Mouse (Mus musculus) heart, embryonic 16.5 days (tissue): ENCODE data around the gene Chd5. TPM values are rescaled to one million over a fixed set of nuclear protein-coding genes. Genes with fewer than 3 reads are reported as not detected.

Experiments
- ATAC-seq: fragments of 200-750 bp; cut with Nextera tagmentation; replicated peaks from 2 replicates; pipeline ENCODE4 v1.8.0; 2017; ENCODE audit warnings: moderate number of reproducible peaks; ENCODE audit not compliant: insufficient read depth, low FRiP score; ENCODE audit errors: extremely low read depth
- H3K27ac ChIP-seq: fragments of 300-500 bp; sonication (generic); 2 replicates; pipeline ENCODE4 v1.5.1; 2014; ENCODE audit warnings: mild to moderate bottlenecking, low read length, control low read depth, moderate library complexity
- H3K27me3 ChIP-seq: fragments of 300-500 bp; sonication (generic); 2 replicates; pipeline ENCODE4 v1.6.1; 2014; ENCODE audit warnings: low read length, mixed read lengths; ENCODE audit not compliant: control insufficient read depth, insufficient read depth
- H3K36me3 ChIP-seq: fragments of 300-500 bp; sonication (generic); 2 replicates; pipeline ENCODE4 v1.6.1; 2014; ENCODE audit not compliant: control insufficient read depth, insufficient read depth
- H3K4me1 ChIP-seq: fragments of 300-500 bp; sonication (generic); 2 replicates; pipeline ENCODE4 v1.6.1; 2014; ENCODE audit warnings: low read length, mixed read lengths; ENCODE audit not compliant: control insufficient read depth, insufficient read depth
- H3K4me2 ChIP-seq: fragments of 300-500 bp; sonication (generic); 2 replicates; pipeline ENCODE4 v1.6.1; 2014; ENCODE audit warnings: low read depth, mild to moderate bottlenecking, control low read depth, low read length
- H3K4me3 ChIP-seq: fragments of 300-500 bp; sonication (generic); 2 replicates; pipeline ENCODE4 v1.5.1; 2014; ENCODE audit warnings: mild to moderate bottlenecking, control low read depth, low read length
- H3K9ac ChIP-seq: fragments of 300-500 bp; sonication (generic); 2 replicates; pipeline ENCODE4 v1.6.1; 2014; ENCODE audit warnings: low read length, control low read depth
- H3K9me3 ChIP-seq: fragments of 300-500 bp; sonication (generic); replicated peaks from 2 replicates; pipeline ENCODE4 v1.6.1; 2016; ENCODE audit warnings: low read length; ENCODE audit not compliant: control insufficient read depth
- WGBS: fragments of 180-500 bp; shearing (Covaris S2); extraction: QIAGEN DNeasy Blood & Tissue Kit; methylation state at CpG from one replicate; pipeline ENCODE4 v1.1.7; 2014; 5-methylcytosine and 5-hydroxymethylcytosine counted together
- polyA plus RNA-seq: library from polyadenylated mRNA; unstranded; fragments of >200 nt; fragmentation: Nextera tagmentation; extraction: Ambion mirVana; gene quantifications from 2 replicates; pipeline ENCODE4 v1.2.1, GENCODE M21; 2015

Gene Chd5
- polyA plus RNA-seq, 1 experiment from 2014 or later, result 0.04 TPM

GRCm38 (mm10) chr4:152326543-152326942 lies 11.9 kb upstream of the Chd5 start:
- peaks cover 33% of the 10 kb centered on the region for H3K36me3 ChIP-seq
- peaks cover 19% of the 10 kb centered on the region for H3K4me1 ChIP-seq
- H3K9me3 ChIP-seq, result no peaks in the 10 kb centered on the region
- peak overlapping the region; percentile 83 for H3K4me3 ChIP-seq
- H3K27me3 ChIP-seq, result no peaks in the 10 kb centered on the region
- ATAC-seq, result no peak
- H3K9ac ChIP-seq, result peak overlapping the region; percentile 92
- peak overlapping the region; percentile 96 for H3K4me2 ChIP-seq
- 2% methylated on average over 11 of the region's 11 CpGs for WGBS
- H3K27ac ChIP-seq, result no peak overlapping the region

- H3K9me3 ChIP-seq, result no peaks in the 10 kb centered on the region
- peaks cover 19% of the 10 kb centered on the region for H3K4me1 ChIP-seq
- H3K27me3 ChIP-seq, result no peaks in the 10 kb centered on the region
- no peak overlapping the region for H3K4me2 ChIP-seq
- H3K4me3 ChIP-seq, result no peak overlapping the region
- peaks cover 44% of the 10 kb centered on the region for H3K36me3 ChIP-seq
- 79% methylated on average over 6 of the region's 6 CpGs for WGBS
- H3K27ac ChIP-seq, result no peak overlapping the region
- H3K9ac ChIP-seq, result no peak overlapping the region
- ATAC-seq, result no peak
Measured at GRCm38 (mm10) chr4:152328691-152329090, 9.8 kb upstream of the Chd5 start.

GRCm38 (mm10) chr4:152332952-152333351 lies 5.5 kb upstream of the Chd5 start:
- peak; percentile 47 for ATAC-seq
- WGBS, result 40% methylated on average over 2 of the region's 2 CpGs
- H3K9me3 ChIP-seq, result no peaks in the 10 kb centered on the region
- no peak overlapping the region for H3K4me3 ChIP-seq
- H3K9ac ChIP-seq, result no peak overlapping the region
- peaks cover 60% of the 10 kb centered on the region for H3K36me3 ChIP-seq
- no peak overlapping the region for H3K27ac ChIP-seq
- H3K27me3 ChIP-seq, result peaks cover 12% of the 10 kb centered on the region
- H3K4me2 ChIP-seq, result no peak overlapping the region
- H3K4me1 ChIP-seq, result 0 out of 2 replicates have a peak, but pooled peaks cover 2% of the 10 kb centered on the region

- H3K4me2 ChIP-seq, result no peak overlapping the region
- 93% methylated on average over 12 of the region's 12 CpGs for WGBS
- no peak overlapping the region for H3K4me3 ChIP-seq
Measured at GRCm38 (mm10) chr4:152333587-152333986, 4.9 kb upstream of the Chd5 start.

GRCm38 (mm10) chr4:152337772-152338171 lies 679 bp upstream of the Chd5 start:
- WGBS, result 27% methylated on average over 6 of the region's 6 CpGs
- H3K9me3 ChIP-seq, result no peaks in the 10 kb centered on the region
- peaks cover 6% of the 10 kb centered on the region for H3K4me1 ChIP-seq
- no peak overlapping the region for H3K27ac ChIP-seq
- H3K4me2 ChIP-seq, result no peak overlapping the region
- H3K4me3 ChIP-seq, result no peak overlapping the region
- H3K27me3 ChIP-seq, result peaks cover 47% of the 10 kb centered on the region
- peaks cover 25% of the 10 kb centered on the region for H3K36me3 ChIP-seq
- no peak for ATAC-seq
- H3K9ac ChIP-seq, result no peak overlapping the region

More at GRCm38 (mm10) chr4:152333587-152333986, 4.9 kb upstream of the Chd5 start:
- no peak for ATAC-seq
- H3K27ac ChIP-seq, result no peak overlapping the region
- H3K4me1 ChIP-seq, result peaks cover 2% of the 10 kb centered on the region
- H3K9me3 ChIP-seq, result no peaks in the 10 kb centered on the region
- H3K9ac ChIP-seq, result no peak overlapping the region
- H3K36me3 ChIP-seq, result peaks cover 56% of the 10 kb centered on the region
- H3K27me3 ChIP-seq, result peaks cover 18% of the 10 kb centered on the region

GRCm38 (mm10) chr4:152339293-152339790 lies 891 bp downstream of the Chd5 start:
- peaks cover 12% of the 10 kb centered on the region; the same call in 1 of the 2 replicates for H3K36me3 ChIP-seq
- H3K9me3 ChIP-seq, result no peaks in the 10 kb centered on the region
- H3K4me2 ChIP-seq, result peak overlapping the region; percentile 92
- H3K27ac ChIP-seq, result no peak overlapping the region
- 5% methylated on average over 17 of the region's 26 CpGs for WGBS
- peak overlapping the region; percentile 48 for H3K9ac ChIP-seq
- peak overlapping the region; percentile 53 for H3K4me3 ChIP-seq
- H3K4me1 ChIP-seq, result peaks cover 6% of the 10 kb centered on the region
- peaks cover 62% of the 10 kb centered on the region for H3K27me3 ChIP-seq
- no peak for ATAC-seq

- Histone ChIP-seq H3K4me3 (no peak overlapping the region), H3K9me3 (no peaks in the 10 kb centered on the region), H3K36me3 (no peaks in the 10 kb centered on the region), H3K9ac (no peak overlapping the region), H3K4me1 (peaks cover 9% of the 10 kb centered on the region), H3K27ac (no peak overlapping the region), H3K4me2 (no peak overlapping the region), H3K27me3 (peaks cover 65% of the 10 kb centered on the region)
- ATAC-seq, result no peak
- 31% methylated on average over 15 of the region's 15 CpGs for WGBS
Measured at GRCm38 (mm10) chr4:152340584-152341284, 2.3 kb downstream of the Chd5 start.

- no peaks in the 10 kb centered on the region for H3K36me3 ChIP-seq
- no peak overlapping the region for H3K4me3 ChIP-seq
- H3K9ac ChIP-seq, result no peak overlapping the region
- peaks cover 9% of the 10 kb centered on the region for H3K4me1 ChIP-seq
- WGBS, result 14% methylated on average over 5 of the region's 5 CpGs
- no peak overlapping the region for H3K4me2 ChIP-seq
- no peaks in the 10 kb centered on the region for H3K9me3 ChIP-seq
- H3K27ac ChIP-seq, result no peak overlapping the region
- no peak for ATAC-seq
- peaks cover 53% of the 10 kb centered on the region for H3K27me3 ChIP-seq
Measured at GRCm38 (mm10) chr4:152343296-152343695, 4.8 kb downstream of the Chd5 start.

GRCm38 (mm10) chr4:152344651-152345050 lies 6.2 kb downstream of the Chd5 start:
- no peak overlapping the region for H3K4me3 ChIP-seq
- no peak overlapping the region for H3K27ac ChIP-seq
- H3K4me2 ChIP-seq, result no peak overlapping the region
- no peaks in the 10 kb centered on the region for H3K9me3 ChIP-seq
- no peak overlapping the region for H3K9ac ChIP-seq
- peaks cover 54% of the 10 kb centered on the region for H3K27me3 ChIP-seq
- H3K36me3 ChIP-seq, result no peaks in the 10 kb centered on the region
- H3K4me1 ChIP-seq, result peaks cover 3% of the 10 kb centered on the region; the same call in 1 of the 2 replicates
- ATAC-seq, result no peak
- 54% methylated on average over 7 of the region's 7 CpGs for WGBS
